Mouse (Mus musculus) embryonic fibroblast, embryonic 13.5 days (primary cell): ENCODE results near the gene Neurl2.

Source experiments
- CTCF ChIP-seq: IDR thresholded peaks from 2 replicates; pipeline ENCODE4 v1.5.1; 2011; ENCODE audit warnings: mild to moderate bottlenecking, control low read depth, low read length, moderate library complexity, borderline replicate concordance; ENCODE audit not compliant: insufficient read depth
- POLR2A ChIP-seq: IDR thresholded peaks from 2 replicates; pipeline ENCODE4 v1.6.1; 2011; ENCODE audit warnings: low read depth, mild to moderate bottlenecking, control low read depth, low read length, moderate library complexity

DNA sequence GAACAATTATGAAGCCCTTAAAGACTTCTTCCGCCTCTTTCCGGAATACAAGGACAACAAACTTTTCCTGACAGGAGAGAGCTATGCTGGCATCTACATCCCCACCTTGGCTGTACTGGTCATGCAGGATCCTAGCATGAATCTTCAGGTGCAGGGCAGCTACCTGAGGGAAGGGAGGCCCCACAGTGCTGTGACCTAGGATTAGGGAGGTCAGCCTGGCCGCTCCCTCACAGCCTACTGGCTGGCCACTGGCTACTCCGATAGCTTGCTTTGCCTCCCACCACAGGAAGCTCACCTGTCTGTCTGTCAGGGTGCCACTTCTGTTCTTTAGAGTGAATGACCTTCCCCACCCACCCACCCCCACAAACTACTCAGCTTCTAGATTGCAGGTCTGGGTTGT lies 1.9 kb upstream of the Neurl2 start:
- TF ChIP-seq CTCF (no peak), POLR2A (no peak)
